Mouse (Mus musculus) adrenal gland, postnatal 10 days (tissue): ENCODE results near the gene Tex46. TPM values are rescaled to one million over a fixed set of nuclear protein-coding genes. Genes with fewer than 3 reads are reported as not detected.

Experiments
- DNase-seq: peaks from one replicate; pipeline ENCODE4 v3.0.0; 2021; ENCODE audit warnings: mixed read lengths
- microRNA-seq: library from miRNA; unstranded; fragments of <30 nt; microRNA quantifications from one replicate; pipeline ENCODE4 v1.2.0, GENCODE M21; 2021
- total RNA-seq, 2 experiments: library from RNA; stranded (reverse); gene quantifications; 2 replicates each; pipeline ENCODE4 v1.2.3; 2021

Gene Tex46
- total RNA-seq, 2 experiments from 2014 or later, result not detected

DNA sequence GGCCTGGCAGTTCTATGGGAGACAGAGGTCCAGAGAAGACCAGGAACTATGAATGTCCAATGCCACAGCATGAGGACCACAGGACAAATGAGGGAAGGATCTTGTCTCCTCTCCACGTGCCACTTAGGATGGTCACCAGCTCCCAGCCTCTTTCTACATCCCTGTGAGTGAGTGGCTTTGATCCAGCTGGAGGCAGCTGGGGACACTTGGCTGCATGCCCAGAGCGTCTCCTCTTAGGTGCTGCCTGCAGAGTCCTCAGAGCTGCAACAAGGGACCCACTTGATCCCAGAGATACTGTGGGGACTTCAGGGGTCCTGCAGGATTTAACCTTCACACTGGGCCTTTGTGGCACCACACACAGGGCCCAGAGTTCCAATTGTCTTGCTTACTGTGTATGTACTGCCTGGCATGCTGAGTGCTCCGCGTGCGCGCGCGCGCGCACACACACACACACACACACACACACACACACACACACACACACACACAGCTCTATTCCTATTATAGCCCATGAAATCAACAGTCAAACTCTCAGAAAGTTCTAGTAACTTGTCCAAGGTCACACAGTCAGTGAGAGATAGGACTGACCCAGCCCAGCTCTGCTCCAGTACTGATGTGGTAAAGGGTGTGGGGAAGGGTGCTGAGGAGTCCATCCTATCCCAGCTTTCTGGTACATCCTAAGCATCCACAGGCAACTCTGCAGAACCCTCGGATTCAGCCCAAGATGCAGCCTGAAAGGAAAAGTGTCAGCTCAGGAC, 21.2 kb downstream of the Tex46 start:
- DNase-seq, result peak; percentile 79

DNA sequence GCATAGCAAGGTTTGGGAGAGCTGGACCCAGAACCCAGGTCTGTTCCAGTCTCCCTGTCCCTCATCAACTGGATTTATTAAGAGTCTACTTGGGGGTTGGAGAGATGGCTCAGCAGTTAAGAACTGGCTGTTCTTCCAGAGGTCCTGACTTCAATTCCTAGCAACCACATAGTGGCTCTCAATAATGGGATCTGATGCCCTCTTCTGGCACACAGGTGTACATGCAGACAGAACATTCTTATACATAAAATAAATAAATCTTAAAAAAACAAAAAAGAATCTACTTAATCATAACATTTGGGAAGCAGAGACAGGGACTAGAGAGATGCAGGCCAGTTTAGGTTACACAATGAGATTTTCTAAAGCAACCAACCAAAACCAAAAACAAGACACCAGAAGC, 25.8 kb downstream of the Tex46 start:
- DNase-seq, result no peak

DNA sequence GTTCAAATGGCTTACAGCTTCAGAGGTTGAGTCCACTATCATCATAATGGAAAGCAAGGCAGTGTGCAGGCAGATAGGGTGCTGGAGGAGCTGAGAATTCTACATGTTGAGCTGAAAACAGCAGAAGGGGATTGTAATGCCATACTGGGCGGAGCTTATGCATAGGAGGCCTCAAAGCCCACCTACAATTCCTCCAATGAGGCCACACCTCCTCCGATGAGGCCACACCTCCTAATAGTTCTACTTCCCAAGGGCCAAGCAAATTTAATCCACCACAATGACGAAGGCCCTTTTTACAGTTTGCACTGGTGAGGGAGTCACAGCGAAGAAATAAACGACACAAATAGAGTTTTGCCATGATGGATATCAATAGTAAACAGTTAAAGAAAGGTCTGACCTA, 26.3 kb downstream of the Tex46 start:
- DNase-seq, result no peak

DNA sequence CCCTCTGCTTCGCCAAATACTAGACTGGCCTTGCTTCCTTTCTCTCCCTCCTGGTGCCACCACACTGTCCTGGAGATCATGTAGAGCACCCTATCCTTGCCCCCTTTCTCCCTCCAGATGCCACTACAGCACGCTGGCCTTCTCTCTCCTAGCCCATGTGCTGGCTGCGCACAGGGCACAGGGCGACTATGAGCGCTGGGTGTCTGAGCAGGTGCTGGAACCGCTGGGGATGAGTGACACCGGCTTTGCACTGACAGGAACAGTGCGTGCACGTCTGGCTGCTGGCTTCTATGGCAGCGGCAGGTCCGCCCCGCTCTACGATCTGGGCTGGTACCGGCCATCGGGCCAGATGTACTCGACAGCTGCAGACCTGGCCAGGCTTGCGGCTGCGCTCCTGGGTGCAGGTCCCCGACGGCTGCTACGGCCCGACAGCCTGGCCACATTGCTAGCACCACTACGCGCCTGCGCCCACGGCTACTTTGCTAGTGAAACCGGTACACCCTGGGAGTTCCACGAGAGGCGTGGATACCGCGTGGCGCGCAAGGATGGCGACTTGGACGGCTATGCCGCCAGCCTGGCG, 26.8 kb downstream of the Tex46 start:
- no peak for DNase-seq

DNA sequence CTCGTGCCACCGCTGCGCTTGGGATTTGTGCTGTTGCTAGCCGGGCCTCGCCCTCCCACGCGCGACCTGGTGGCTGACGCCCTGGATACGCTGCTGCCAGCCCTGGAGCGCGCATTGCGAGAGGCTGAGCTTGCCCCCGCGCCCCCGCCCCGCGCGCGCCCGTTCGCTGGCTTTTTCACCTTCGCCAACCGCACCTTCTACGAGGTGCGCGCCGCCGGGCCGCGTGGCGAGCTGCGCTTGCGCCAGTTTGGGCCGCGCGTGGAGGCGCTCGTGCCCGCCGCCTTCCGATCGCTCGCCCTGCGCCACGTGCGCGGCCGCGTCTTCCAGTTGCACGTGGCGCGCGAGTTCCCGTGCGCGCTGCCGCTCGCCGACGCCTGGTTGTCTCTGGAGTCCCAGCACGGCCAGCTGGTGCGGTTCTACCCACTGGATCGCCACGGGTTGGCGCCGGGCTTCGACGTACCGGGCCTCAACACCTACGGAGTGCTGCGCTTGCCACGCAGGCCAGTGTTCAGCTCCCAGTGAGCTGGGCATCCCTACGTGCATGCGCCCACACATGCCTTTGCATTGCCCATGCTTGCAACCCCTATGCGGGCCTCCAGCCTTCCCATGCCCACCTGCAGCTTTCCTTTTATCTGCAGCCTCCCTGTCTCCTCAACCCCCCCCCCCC, 27.5 kb downstream of the Tex46 start:
- peak; percentile 45 for DNase-seq

DNA sequence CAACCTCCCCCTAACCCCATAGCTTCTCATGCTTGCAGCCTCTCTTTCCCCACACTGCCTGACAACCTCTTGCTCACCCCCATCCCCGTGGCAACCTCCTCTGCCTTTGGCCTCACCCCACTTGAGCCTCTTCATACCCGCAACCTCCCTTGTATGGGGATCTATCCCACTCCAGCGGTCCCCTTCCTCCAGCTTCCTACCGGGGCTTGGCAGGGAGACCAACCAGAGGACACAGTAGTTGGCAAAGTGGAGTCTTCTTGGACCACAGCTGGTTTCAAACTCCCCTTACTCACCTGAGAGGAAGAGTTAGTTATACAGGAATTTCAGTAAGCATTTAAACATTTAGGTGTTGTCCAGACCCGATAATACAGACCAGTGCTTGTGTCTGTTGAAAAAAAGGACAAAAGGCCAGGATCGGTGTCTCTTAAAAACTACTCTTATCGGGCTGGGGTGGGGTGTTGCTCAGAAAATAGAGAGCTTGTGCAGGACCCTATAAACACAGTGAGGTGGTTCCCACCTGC, 28.1 kb downstream of the Tex46 start:
- DNase-seq, result no peak

DNA sequence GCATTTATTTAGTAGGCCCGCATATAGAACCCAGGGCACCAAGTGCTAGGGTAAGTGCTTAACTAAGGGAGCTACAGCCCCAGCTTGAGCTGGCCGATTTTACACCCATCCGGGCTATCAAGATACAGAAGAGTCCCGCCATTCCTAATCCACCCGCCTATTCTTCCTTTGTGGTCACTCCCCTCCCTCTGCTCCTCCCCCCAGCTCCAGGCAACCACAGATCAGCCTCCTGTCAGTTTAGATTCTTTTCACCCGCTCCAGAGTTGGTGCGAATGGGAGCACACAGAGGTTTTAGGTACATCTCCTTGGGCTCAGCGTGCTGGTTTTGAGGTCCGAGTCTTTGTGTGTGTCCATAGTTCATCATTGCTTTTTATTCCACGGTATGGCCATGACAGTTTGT, 28.7 kb downstream of the Tex46 start:
- DNase-seq, result no peak

DNA sequence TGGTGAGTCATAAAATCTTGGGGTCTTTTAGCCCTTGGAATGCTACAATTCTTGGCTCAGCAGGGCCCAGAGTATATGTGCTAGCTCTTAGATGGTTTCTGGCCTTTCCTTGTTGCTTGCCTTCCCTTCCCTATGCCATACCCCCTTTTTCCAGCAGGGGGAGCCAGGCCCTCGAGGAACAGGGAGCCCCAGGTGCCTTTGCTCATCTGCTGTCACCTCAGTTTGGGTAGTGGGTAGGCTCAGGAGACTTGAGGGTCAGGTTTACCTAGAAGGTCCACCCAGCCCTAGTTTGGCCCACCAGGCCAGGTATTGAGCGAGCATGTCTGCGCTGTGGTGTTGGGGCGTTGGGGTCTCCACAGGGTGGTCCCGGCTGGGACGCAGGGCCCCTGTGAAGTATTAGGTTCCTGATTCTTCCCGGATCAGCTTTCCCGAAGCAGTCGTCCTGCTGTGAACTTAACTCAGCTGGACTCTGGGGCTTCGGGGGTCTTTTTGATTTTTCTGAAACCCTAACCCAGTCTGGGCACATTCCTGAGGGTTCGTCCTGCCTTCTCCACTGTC, 38.8 kb downstream of the Tex46 start:
- peak; percentile 93 for DNase-seq

DNA sequence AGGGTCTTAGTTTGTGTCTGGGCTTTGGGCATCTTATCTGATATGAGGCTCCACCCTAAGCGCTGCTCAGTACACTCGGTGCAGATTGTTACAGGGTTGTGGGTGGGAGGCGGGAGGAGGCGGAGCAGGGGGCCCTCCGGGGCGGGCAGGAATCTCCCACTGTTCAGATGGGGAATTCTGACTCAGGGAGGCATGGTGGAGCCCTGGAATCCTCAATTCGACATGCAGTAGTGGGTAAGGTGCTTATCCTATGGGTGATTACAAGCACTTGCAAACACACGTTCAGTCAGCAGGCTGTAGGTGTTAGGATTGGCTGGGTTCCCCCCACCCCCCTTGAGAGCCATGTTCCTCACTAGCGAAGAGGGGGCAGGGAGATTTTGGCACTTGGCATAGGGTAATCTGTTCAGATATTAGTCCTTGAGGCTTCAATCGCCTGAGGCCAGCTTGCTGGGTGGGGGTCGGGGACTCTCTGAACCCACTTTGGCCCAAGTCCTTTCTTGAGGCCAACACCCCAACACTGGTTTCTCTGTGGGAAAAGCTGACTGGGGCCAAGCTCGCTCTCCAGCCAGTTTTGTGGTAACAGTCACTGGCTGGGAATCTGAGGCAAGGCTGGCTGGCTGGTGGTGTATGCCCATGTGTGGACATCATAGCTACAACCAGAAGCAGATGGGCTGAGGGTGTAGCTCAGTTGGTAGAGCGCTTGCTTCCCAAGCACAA, 39.4 kb downstream of the Tex46 start:
- DNase-seq, result no peak

DNA sequence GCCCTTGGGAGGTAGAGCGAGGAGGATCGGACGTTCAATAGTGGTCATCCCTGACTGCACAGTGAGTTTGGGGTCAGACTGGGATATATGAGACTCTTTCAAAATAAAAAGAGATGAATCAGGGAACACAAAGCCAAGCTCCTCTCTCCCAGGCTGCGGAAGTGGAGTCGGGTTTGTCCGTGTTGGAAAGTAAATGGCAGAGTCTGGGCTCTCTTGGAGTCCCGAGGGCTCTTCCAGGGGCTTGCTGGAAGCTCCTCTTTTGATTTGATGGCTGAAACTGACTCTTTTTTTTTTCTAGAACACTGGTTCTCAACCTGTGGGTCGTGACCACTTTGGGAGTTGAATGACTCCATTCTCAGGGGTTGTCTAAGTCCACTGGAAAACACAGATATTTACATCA, 40.0 kb downstream of the Tex46 start:
- DNase-seq, result no peak

DNA sequence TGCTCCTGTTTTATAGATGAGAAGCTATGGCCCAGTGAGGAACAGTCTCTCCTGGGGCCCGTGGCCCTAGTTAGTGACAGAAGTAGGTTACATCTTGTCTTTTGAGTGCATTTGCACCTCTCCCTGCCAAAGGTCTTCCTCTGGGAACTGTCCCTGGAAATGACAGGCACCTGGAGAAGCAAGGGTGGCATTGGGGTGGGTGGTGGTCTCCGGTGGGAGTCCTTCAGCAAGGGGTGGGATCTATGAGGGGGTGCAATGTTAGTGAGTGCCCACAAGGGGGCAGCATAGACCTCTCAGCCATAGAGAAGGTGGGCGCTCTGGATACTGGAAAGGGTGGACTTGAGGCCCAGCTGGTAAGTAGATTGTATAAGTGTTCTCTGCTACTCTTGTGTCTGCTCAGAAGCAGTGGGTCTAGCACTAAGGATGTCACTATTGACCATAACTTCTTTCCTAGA, 41.1 kb downstream of the Tex46 start:
- peak; percentile 28 for DNase-seq

DNA sequence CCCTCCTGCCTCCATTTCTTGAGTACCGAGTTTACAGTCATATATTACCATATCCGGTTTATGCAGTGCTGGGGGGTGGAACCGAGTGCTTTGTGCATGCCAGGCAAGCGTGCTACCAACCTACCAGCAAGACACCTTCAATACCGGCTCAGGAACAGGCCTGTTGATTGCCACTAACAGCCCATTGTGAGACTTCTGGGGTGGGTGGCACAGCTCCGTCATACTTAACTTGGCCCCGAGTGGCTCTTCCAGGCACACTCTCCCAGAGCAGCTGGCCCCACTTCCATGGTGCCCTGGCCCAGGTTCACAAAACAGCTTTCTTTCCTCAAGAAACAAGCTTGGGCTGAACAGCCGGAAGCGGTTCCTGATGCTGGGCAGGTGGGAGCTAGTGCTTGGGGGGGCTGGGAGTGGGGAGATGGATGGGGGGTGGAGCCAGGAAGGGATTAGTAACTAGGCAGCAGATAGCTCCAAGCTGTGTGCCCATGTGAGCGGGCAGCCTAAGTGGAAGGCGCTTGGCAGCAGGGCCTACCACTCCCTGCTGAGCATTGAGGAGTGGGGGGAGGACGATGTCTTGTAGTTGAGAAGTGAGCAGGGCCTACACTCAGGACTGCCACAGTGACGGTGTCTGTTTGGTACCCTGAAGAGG, 41.8 kb downstream of the Tex46 start:
- no peak for DNase-seq

DNA sequence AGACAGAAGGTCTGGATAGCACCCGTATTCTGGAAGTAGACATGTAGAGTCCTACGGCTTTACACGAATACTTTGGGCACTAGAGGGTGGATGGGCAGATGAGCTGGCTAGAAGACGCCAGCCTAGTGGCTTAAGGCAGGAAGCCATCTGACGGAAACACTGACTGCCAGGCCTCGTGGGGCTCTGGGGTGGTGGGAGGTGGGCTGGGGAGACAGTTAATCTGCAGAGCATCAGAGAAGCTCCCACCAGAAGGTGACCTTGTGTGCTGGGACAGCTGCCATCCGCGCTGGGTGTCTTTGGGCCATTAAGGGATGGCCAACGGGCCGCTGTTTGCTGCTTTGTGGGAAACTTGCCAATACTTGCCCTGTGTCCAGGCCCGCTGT, 42.3 kb downstream of the Tex46 start:
- DNase-seq, result no peak

DNA sequence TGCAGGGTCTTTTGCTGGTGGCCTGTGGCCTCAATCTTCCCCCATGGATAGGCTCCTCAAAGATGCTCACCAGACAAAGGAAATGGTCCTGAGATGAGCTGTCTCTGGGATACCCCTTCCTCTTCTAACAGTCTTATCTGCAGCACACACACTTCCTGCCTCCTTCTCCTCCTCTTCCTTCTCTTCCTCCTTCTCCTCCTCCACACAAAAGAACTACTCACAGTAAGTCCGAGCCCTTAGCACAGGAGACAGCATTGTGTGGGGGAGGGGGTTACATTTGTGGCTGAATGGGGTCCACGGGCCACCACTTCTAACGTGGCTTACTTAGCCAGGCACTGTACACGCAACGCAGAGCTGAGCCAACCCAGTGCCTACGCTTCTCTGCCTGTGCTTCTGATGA, 42.8 kb downstream of the Tex46 start:
- DNase-seq, result no peak

DNA sequence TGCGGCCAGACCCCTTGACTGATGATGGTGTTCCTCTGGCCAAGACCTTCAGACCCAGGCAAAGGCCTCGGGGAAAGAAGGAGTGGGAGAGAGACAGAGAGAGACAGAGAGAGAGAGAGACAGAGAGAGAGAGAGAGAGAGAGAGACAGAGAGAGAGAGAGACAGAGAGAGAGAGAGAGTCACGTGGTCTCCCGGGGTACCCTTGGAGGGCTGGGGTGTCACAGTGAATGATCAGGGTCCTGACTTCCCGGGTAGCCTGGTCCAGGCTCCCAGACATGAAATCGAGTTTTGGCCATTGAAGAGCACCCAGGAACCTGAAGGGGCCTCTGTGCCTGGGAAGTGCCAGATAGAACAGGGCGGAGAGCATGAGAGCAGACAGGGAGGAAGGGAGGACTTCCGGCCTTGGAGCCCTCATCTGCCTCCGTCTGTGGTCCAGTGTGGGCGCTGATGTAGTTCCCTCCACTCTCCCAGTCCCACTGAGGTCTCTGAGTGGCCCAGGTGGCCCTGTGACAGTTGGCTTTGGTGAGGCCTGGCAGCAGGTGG, 43.5 kb downstream of the Tex46 start:
- DNase-seq, result no peak

DNA sequence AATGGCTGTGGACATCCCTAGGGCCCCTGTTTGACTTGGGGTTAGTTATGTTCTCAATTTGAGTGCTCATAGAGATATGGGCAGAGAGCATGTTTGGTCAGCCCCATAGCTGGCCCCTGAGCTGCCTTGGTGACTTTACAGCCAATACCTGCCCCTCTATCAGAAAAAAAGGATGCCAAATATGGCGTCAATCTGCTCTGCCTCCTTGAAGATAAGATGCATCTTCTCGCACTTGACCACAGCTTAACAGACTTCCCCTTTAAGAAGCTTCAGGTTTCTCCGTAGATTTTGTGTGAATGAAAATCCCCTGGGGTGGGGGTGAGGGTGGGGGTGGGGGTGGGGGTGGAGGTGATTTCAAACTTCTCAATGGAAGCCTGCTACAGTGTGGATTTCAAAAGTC, 47.7 kb downstream of the Tex46 start:
- DNase-seq, result no peak

Small RNA genes within 50 kb of the gene (microRNA-seq; reads per million reads assigned to microRNA genes)
- gene Gm22180, result not detected

Other genes starting within 250 kb of the Tex46 start
- gene Htr1d, start 186.9 kb upstream of the Tex46 start, total RNA-seq, result under 1 TPM; 0.15 to 0.24 TPM
- gene 6030445D17Rik, start 148.2 kb upstream of the Tex46 start, total RNA-seq, result under 1 TPM; 0.24 to 0.39 TPM
- gene Luzp1, start 140.7 kb upstream of the Tex46 start, total RNA-seq, result 10 to 100 TPM; 34.0 to 36.8 TPM
- 10 to 100 TPM; 40.7 to 52.3 TPM for gene Kdm1a, start 7.7 kb upstream of the Tex46 start, total RNA-seq
- gene Lactbl1, start 12.2 kb downstream of the Tex46 start, total RNA-seq, result not detected
- 10 to 100 TPM in 1 of 2 experiments, 1 to 10 TPM in 1; 8.5 to 12.4 TPM for gene Ephb2, start 225.6 kb downstream of the Tex46 start, total RNA-seq